Mouse (Mus musculus) neural tube, embryonic 12.5 days (tissue): ENCODE data around the gene Gpr160. TPM values are rescaled to one million over a fixed set of nuclear protein-coding genes. Genes with fewer than 3 reads are reported as not detected.
"Not testable (repeated sequence)": the region's sequence is repeated elsewhere in the genome, so short reads cannot be mapped to it uniquely, and the experiment has no call there.

Experiments
- ATAC-seq: fragments of 200-750 bp; cut with Nextera tagmentation; 2 replicates; pipeline ENCODE4 v1.8.0; 2017; ENCODE audit warnings: low read depth, mild to moderate bottlenecking, moderate TSS enrichment, moderate library complexity; ENCODE audit not compliant: low FRiP score
- H3K27ac ChIP-seq: fragments of 300-500 bp; sonication (generic); 2 replicates; pipeline ENCODE4 v1.5.1; 2016
- H3K27me3 ChIP-seq: fragments of 300-500 bp; sonication (generic); replicated peaks from 2 replicates; pipeline ENCODE4 v1.6.1; 2016; ENCODE audit warnings: mild to moderate bottlenecking
- H3K36me3 ChIP-seq: fragments of 300-500 bp; sonication (generic); 2 replicates; pipeline ENCODE4 v1.6.1; 2016; ENCODE audit warnings: mild to moderate bottlenecking
- H3K4me1 ChIP-seq: fragments of 300-500 bp; sonication (generic); 2 replicates; pipeline ENCODE4 v1.6.1; 2016
- H3K4me2 ChIP-seq: fragments of 300-500 bp; sonication (generic); replicated peaks from 2 replicates; pipeline ENCODE4 v1.6.1; 2016; ENCODE audit warnings: mild to moderate bottlenecking
- H3K4me3 ChIP-seq: fragments of 300-500 bp; sonication (generic); 2 replicates; pipeline ENCODE4 v1.5.1; 2016
- H3K9ac ChIP-seq: fragments of 300-500 bp; sonication (generic); 2 replicates; pipeline ENCODE4 v1.6.1; 2016; ENCODE audit warnings: mild to moderate bottlenecking
- H3K9me3 ChIP-seq: fragments of 300-500 bp; sonication (generic); 2 replicates; pipeline ENCODE4 v1.6.1; 2016; ENCODE audit warnings: mild to moderate bottlenecking
- WGBS: fragments of 180-500 bp; shearing (Covaris S2); methylation state at CpG from one replicate; pipeline ENCODE4 v1.1.7; 2016; 5-methylcytosine and 5-hydroxymethylcytosine counted together
- polyA plus RNA-seq: library from polyadenylated mRNA; unstranded; fragments of >200 nt; fragmentation: Nextera tagmentation; extraction: Ambion mirVana; gene quantifications from 2 replicates; pipeline ENCODE4 v1.2.1, GENCODE M21; 2016

The Gpr160 gene
- 1.4 and 1.9 TPM in 2 replicates for polyA plus RNA-seq

DNA sequence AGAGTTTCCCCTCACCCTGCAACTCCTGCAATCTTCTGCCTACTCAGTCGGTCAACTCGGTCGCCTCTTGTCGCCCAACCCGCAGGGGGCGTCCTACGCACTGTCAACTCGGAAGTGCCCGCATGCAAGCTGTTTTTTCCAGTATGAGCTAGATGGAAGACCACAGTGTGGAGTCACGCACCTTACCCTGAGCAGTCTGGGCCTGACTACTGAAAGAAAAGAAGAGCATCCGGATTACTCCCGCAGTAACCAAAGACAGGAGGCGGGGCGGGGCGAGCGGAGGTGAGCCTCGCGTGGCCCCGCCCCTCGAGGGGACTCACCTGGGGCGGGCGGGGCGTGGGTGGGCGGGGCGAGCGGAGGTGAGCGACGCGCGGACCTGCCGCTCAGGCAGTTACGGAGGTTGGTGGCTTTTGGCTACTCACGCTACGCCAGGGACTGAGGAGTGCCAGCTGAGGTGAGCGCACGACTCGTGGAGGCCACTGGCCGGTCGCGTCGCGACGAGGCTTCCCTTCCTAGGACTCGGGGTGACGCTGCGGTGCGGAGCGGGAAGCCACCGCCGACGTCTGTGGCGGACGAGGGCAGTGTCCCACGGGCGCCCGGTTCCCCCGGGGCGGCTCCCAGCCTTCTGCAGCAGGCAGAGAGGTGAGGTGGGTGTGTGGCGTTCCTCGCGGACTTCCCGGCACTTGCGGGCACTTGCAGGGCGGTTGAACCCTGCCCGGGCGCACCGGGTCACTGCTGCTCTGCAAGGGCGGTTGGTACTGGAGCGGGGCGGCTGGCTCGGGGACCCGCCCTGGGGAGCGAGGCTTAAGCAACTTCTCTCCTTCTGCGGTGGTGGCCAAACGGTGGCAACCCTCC is at the start of gene Gpr160:
Gpr160 (plus strand) TSS at position 347 of the 855 bp plus-strand sequence.
- Histone ChIP-seq H3K27me3 (peaks cover 25% of the 10 kb centered on the region), H3K9me3 (no peaks in the 10 kb centered on the region), H3K27ac (no peak within 1 kb of the TSS), H3K4me3 (peak within 1 kb of the TSS; percentile 49), H3K4me2 (peak within 1 kb of the TSS; percentile 98), H3K36me3 (no peaks in the 10 kb centered on the region), H3K9ac (peak within 1 kb of the TSS; percentile 59), H3K4me1 (peaks cover 8% of the 10 kb centered on the region; the same call in 1 of the 2 replicates)
- under 1% methylated on average over 72 of the region's 75 CpGs for WGBS
- peak; percentile 84 for ATAC-seq

DNA sequence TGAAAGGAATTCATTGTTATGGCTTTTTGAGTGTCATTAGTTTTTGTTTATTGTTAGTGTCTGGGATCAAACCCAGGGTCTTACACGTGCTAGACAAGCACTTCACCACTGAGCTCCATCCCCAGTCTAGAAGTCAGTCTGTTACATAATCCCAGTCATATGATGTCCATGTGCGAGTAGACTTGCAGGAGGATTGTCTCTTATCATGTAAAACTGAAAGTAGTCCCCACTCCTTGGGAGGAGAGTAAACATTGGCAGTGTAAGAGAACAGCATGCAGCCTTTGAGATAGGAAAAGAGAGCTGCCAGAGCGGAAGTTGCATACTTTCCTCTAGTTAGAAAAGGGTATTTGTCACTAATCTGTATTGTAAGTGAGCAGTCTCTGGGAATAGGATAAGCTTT is 42.9 kb upstream of the Gpr160 start:
- H3K4me3 ChIP-seq, result no peak overlapping the region
- no peaks in the 10 kb centered on the region for H3K4me1 ChIP-seq
- H3K27ac ChIP-seq, result no peak overlapping the region
- ATAC-seq, result no peak
- H3K27me3 ChIP-seq, result no peaks in the 10 kb centered on the region
- H3K4me2 ChIP-seq, result no peak overlapping the region
- WGBS, result 76% methylated on average over 3 of the region's 3 CpGs
- H3K9ac ChIP-seq, result no peak overlapping the region
- H3K9me3 ChIP-seq, result no peaks in the 10 kb centered on the region
- H3K36me3 ChIP-seq, result peaks cover 47% of the 10 kb centered on the region

DNA sequence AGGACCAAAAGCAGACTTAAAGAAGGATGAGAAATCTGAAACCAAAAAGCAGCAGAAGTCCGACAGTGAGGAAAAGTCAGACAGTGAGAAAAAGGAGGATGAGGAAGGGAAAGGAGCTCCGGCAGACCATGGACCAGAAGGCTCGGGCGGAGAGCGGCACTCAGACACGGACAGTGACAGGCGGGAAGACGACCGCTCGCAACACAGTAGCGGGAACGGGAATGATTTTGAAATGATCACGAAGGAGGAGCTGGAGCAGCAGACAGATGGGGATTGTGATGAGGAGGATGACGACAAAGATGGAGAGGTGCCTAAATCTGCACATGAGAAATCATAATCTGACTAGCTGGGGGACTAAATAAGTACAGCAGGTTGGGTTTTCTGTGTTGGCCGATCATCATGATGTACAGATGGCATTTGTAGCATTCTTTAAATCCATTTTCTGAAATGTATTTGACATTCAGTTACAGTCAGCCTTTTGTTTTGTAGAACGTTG is 37.1 kb upstream of the Gpr160 start:
- no peaks in the 10 kb centered on the region for H3K4me1 ChIP-seq
- no peak overlapping the region for H3K4me3 ChIP-seq
- peaks cover 43% of the 10 kb centered on the region for H3K36me3 ChIP-seq
- no peak overlapping the region for H3K4me2 ChIP-seq
- no peaks in the 10 kb centered on the region for H3K9me3 ChIP-seq
- H3K9ac ChIP-seq, result no peak overlapping the region
- ATAC-seq, result no peak
- H3K27ac ChIP-seq, result no peak overlapping the region
- no peaks in the 10 kb centered on the region for H3K27me3 ChIP-seq
- WGBS, result 95% methylated on average over 16 of the region's 16 CpGs

DNA sequence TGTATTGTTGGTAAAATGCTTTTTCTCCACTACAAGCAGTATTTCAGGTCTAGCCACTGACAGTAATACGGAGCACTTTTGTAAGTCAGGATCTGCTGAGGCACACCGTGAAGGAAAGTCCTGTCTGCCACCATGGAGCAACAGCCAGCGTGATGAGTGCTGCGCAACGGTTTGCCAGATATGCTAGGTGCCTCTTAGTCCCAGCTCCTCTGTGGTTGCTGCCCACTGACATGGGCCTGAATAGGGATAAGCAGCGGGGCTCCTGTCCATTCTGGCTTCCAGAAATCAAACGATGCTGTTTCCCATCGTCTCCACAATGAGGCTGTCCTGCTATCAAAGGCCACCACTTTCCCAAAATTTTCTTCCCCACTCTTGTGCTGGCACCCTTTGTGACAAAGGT is 33.6 kb upstream of the Gpr160 start:
- Histone ChIP-seq H3K9me3 (no peaks in the 10 kb centered on the region), H3K4me2 (no peak overlapping the region), H3K36me3 (peaks cover 30% of the 10 kb centered on the region), H3K27me3 (no peaks in the 10 kb centered on the region), H3K9ac (no peak overlapping the region), H3K4me3 (no peak overlapping the region), H3K4me1 (no peaks in the 10 kb centered on the region), H3K27ac (no peak overlapping the region)
- 93% methylated on average over 8 of the region's 8 CpGs for WGBS
- no peak for ATAC-seq

DNA sequence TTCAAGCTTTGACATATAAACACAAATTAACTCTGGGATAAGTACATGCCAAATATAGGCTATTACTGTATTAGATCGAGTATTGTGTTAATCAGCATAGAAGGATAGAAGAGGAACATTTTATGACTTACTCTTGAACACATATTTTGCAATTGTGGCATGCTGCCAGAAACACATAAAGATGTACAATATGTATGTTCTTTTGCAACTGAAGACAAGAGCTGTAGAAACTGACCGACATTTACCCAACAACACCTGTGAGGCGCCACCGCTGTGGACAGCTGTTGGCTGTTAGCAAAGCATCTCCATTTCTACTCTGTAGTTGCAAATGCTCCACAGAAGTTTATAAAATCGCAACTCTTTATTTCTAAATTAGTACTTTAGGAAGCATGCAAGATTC is 29.7 kb upstream of the Gpr160 start:
- H3K9ac ChIP-seq, result no peak overlapping the region
- H3K36me3 ChIP-seq, result peaks cover 5% of the 10 kb centered on the region; the same call in 1 of the 2 replicates
- H3K4me1 ChIP-seq, result no peaks in the 10 kb centered on the region
- no peak overlapping the region for H3K27ac ChIP-seq
- H3K27me3 ChIP-seq, result no peaks in the 10 kb centered on the region
- H3K4me2 ChIP-seq, result no peak overlapping the region
- H3K9me3 ChIP-seq, result no peaks in the 10 kb centered on the region
- no peak overlapping the region for H3K4me3 ChIP-seq
- no peak for ATAC-seq
- 96% methylated on average over 5 of the region's 5 CpGs for WGBS

DNA sequence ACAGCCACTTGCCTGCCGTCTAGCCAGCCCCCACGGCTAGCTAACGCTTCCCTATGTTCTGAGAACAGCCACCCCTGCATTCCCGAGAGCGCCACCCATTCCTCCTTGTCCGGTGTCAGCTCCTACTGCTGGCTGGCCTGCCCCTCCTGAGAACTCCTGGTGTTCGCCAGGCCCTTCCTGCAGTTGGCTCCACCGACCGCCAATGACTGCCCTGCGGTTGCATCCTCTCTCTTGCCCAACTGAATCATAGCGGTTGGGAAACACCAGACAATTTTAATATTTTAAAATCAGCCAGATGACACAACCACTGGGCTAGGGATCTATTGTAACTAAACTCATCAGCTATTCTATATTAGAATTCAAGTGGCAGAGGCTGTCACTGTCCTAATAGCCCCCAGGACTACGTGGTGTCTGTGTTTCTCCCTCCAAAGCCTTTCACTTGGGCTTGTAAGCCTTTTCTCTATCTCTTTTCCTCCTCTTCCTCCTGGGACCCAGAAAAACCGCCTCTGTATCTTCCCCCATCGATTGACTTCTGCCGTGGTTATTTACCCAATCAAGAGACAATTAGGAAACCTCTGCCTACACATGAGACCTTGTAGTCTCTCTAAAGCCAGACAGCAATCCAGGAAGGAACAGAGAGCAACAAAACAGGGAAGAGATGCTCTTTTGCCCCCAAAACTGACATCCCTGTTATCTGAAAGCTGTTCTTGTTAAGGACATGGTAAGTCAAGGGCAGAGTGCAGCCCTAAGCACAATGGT is 23.7 kb upstream of the Gpr160 start:
- no peak overlapping the region for H3K9ac ChIP-seq
- H3K4me3 ChIP-seq, result no peak overlapping the region
- ATAC-seq, result no peak
- H3K27ac ChIP-seq, result no peak overlapping the region
- WGBS, result 79% methylated on average over 15 of the region's 15 CpGs
- H3K4me1 ChIP-seq, result no peaks in the 10 kb centered on the region
- no peaks in the 10 kb centered on the region for H3K9me3 ChIP-seq
- no peaks in the 10 kb centered on the region for H3K36me3 ChIP-seq
- H3K27me3 ChIP-seq, result no peaks in the 10 kb centered on the region
- H3K4me2 ChIP-seq, result no peak overlapping the region

DNA sequence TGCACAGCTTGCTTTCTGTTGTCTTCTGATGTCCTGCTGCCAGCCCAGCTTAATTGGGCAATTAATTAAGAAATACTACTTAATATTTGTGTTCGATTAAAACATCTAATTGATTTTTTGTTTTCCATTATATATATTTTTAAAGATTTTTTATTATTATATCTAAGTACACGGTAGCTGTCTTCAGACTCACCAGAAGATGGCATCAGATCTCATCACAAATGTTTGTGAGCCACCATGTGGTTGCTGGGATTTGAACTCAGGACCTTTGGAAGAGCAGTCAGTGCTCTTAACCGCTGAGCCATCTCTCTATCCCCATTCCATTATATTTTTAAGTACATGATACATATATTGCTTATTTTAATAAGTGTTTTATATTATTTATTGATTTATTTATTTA is 22.5 kb upstream of the Gpr160 start:
- Histone ChIP-seq H3K4me2 (no peak overlapping the region), H3K9me3 (no peaks in the 10 kb centered on the region), H3K27ac (no peak overlapping the region), H3K4me1 (no peaks in the 10 kb centered on the region), H3K4me3 (no peak overlapping the region), H3K27me3 (no peaks in the 10 kb centered on the region), H3K36me3 (no peaks in the 10 kb centered on the region), H3K9ac (no peak overlapping the region)
- WGBS, result 87% methylated on average over 3 of the region's 3 CpGs
- no peak for ATAC-seq

DNA sequence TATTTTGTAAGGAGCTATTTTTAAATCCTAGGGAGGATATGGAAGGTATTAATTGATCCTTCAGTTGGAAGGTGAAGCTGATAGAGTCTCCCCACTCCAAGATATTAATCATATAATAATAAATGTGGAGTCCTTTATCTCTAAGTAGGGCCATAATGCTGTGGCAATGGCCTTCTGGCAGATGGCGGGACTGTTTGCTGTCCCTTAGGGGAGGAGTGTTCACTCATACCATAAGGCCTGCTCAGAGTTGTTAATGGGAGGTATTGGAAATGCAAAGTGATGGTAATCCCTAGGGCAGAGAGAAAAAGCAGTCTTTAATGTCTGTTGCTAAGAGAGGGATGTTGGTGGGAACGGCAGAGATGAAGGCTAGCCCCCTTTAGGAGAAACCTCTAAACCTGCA is 10.0 kb upstream of the Gpr160 start:
- Histone ChIP-seq H3K9me3 (no peaks in the 10 kb centered on the region), H3K27me3 (no peaks in the 10 kb centered on the region), H3K27ac (no peak overlapping the region), H3K9ac (no peak overlapping the region), H3K36me3 (no peaks in the 10 kb centered on the region), H3K4me2 (no peak overlapping the region), H3K4me1 (no peaks in the 10 kb centered on the region), H3K4me3 (no peak overlapping the region)
- WGBS, result 47% methylated on average over 2 of the region's 2 CpGs
- no peak for ATAC-seq

DNA sequence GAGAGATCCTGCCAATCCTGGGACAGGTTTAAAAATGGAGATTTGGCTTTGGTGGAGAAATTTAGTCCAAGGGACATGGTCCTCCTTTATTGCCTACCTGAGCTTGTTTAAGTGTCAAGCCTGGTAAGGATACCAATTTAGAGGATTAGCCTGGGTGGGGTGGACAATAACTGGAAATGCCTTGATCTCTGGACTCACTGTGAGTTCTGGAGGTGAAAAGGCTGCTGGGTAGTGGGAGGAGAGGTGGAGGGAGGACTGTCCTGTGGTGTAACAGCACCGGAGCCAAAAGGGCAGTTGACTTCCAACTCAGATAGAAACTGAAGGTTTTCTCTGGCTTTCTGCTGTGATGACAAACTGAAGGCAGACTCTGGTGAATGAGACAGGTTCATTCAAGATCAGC is 8.3 kb upstream of the Gpr160 start:
- no peaks in the 10 kb centered on the region for H3K36me3 ChIP-seq
- H3K4me1 ChIP-seq, result no peaks in the 10 kb centered on the region
- H3K9me3 ChIP-seq, result no peaks in the 10 kb centered on the region
- ATAC-seq, result no peak
- no peak overlapping the region for H3K27ac ChIP-seq
- H3K9ac ChIP-seq, result no peak overlapping the region
- WGBS, result 68% methylated on average over 1 of the region's 1 CpGs
- H3K4me2 ChIP-seq, result no peak overlapping the region
- no peak overlapping the region for H3K4me3 ChIP-seq
- no peaks in the 10 kb centered on the region for H3K27me3 ChIP-seq

DNA sequence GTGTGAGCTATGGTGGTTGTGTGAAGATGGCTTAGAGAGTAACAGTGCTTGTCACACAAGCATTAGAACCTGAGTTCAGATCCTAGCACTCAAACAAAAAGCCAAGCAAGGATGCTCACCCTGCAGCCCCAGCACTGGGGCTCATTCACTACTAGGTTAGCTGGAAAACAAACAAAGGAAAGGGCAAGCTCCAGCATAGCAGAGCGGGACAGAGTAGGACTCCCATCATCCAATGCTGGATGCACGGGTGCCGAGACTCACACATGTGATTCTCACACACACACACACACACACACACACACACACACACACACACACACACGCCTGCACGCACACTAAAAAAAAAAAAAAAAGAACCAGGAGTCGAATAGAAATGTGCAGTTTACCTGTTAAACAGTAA is 4.3 kb upstream of the Gpr160 start:
- Histone ChIP-seq H3K36me3 (no peaks in the 10 kb centered on the region), H3K9ac (no peak overlapping the region), H3K4me3 (no peak overlapping the region), H3K27me3 (peaks cover 19% of the 10 kb centered on the region), H3K9me3 (no peaks in the 10 kb centered on the region), H3K27ac (no peak overlapping the region), H3K4me2 (no peak overlapping the region), H3K4me1 (peaks cover 8% of the 10 kb centered on the region; the same call in 1 of the 2 replicates)
- WGBS, result 87% methylated on average over 6 of the region's 6 CpGs
- ATAC-seq, result no peak

DNA sequence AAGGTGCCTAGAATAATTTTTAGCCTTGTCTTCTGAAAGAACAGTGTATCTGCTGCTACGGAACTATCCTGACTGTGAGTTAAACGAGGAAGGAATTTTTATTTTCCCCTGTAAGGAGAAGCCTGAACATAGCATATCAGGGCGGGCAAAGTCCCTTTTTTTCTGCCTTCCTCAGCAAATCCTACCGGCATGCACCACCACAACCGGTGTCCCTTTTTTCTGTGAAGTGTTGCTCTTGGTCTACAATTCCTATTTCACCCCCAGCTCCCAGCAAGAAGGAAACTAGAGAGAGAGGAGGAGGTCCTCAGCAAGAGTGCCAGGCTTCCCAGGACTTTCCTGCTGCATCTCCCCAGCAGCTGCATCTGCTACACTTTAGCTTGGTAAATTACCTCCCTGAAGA is 2.2 kb upstream of the Gpr160 start:
- WGBS, result 92% methylated on average over 5 of the region's 5 CpGs
- no peak overlapping the region for H3K4me2 ChIP-seq
- H3K9me3 ChIP-seq, result no peaks in the 10 kb centered on the region
- H3K4me1 ChIP-seq, result peaks cover 8% of the 10 kb centered on the region; the same call in 1 of the 2 replicates
- peaks cover 25% of the 10 kb centered on the region for H3K27me3 ChIP-seq
- no peak for ATAC-seq
- H3K4me3 ChIP-seq, result no peak overlapping the region
- no peaks in the 10 kb centered on the region for H3K36me3 ChIP-seq
- no peak overlapping the region for H3K9ac ChIP-seq
- H3K27ac ChIP-seq, result no peak overlapping the region

DNA sequence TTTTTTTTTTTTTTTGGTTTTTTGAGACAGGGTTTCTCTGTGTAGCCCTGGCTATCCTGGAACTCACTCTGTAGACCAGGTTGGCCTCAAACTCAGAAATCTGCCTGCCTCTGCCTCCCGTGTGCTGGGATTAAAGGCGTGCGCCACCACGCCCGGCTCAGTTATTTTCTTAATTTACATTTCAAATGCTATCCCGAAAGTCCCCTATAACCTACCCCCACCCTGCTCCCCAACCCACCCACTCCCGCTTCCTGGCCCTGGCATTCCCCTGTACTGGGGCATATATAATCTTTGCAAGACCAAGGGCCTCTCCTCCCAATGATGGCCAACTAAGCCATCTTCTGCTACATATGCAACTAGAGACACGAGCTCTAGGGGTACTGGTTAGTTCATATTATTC is 3.8 kb downstream of the Gpr160 start:
- not testable (repeated sequence) for H3K4me2 ChIP-seq, H3K27ac ChIP-seq, H3K9me3 ChIP-seq, H3K4me3 ChIP-seq, H3K36me3 ChIP-seq, H3K4me1 ChIP-seq, ATAC-seq, H3K9ac ChIP-seq
- 93% methylated on average over 8 of the region's 8 CpGs for WGBS
- H3K27me3 ChIP-seq, result peaks cover 23% of the 10 kb centered on the region
